Mouse (Mus musculus) thymus, adult 2 months (tissue): ENCODE data around the gene Mks1. TPM values are rescaled to one million over a fixed set of nuclear protein-coding genes. Genes with fewer than 3 reads are reported as not detected.
A peak's percentile ranks its signal among the peaks of the same experiment; 100 is the strongest.

Experiments
- DNase-seq: peaks from one replicate; pipeline ENCODE4 v3.0.0; 2021
- H3K27ac ChIP-seq: fragments of 200-500 bp; 2 replicates; pipeline ENCODE4 v1.5.1; 2012; ENCODE audit warnings: low read length, control low read depth; ENCODE audit not compliant: control insufficient read depth, insufficient read depth
- H3K27me3 ChIP-seq: fragments of 200-500 bp; 2 replicates; pipeline ENCODE4 v1.6.1; 2012; ENCODE audit warnings: mild to moderate bottlenecking, low read length, moderate library complexity, mixed read lengths; ENCODE audit not compliant: control insufficient read depth, insufficient read depth
- H3K36me3 ChIP-seq: fragments of 200-500 bp; 2 replicates; pipeline ENCODE4 v1.6.1; 2012; ENCODE audit warnings: mild to moderate bottlenecking, low read length, moderate library complexity; ENCODE audit not compliant: control insufficient read depth, insufficient read depth
- H3K4me1 ChIP-seq: fragments of 200-500 bp; replicated peaks from 2 replicates; pipeline ENCODE4 v1.6.1; 2012; ENCODE audit warnings: low read length; ENCODE audit not compliant: control insufficient read depth, insufficient read depth
- H3K4me3 ChIP-seq: fragments of 200-500 bp; 2 replicates; pipeline ENCODE4 v1.5.1; 2012; ENCODE audit warnings: mild to moderate bottlenecking, low read length, control low read depth, moderate library complexity; ENCODE audit not compliant: control insufficient read depth, insufficient read depth
- CTCF ChIP-seq: fragments of 200-500 bp; IDR thresholded peaks from 2 replicates; pipeline ENCODE4 v1.5.1; 2012; ENCODE audit warnings: mild to moderate bottlenecking, control low read depth, low read length, moderate library complexity, borderline replicate concordance; ENCODE audit not compliant: control insufficient read depth, poor library complexity, insufficient read depth; ENCODE audit errors: extremely low read depth
- POLR2A ChIP-seq: fragments of 200-500 bp; IDR thresholded peaks from 2 replicates; pipeline ENCODE4 v1.6.1; 2012; ENCODE audit warnings: mild to moderate bottlenecking, low read length, control low read depth, moderate library complexity; ENCODE audit not compliant: control insufficient read depth, poor library complexity, insufficient read depth; ENCODE audit errors: extremely low read depth
- WGBS: fragments of 180-500 bp; shearing (Covaris S2); methylation state at CpG from one replicate; pipeline ENCODE4 v1.1.7; 2018; 5-methylcytosine and 5-hydroxymethylcytosine counted together
- polyA plus RNA-seq: library from polyadenylated mRNA; depleted of rRNA; stranded (reverse); fragments of >200 nt; gene quantifications from 2 replicates; pipeline ENCODE4 v1.2.3, GENCODE M21; 2012; rRNA removed

Mks1 gene
- 11.8 and 12.4 TPM in 2 replicates for polyA plus RNA-seq

- peak; percentile 92 for DNase-seq
- Histone ChIP-seq H3K4me1 (peaks cover 5% of the 10 kb centered on the region), H3K27me3 (no peaks in the 10 kb centered on the region), H3K27ac (no peak within 1 kb of the TSS), H3K36me3 (no peaks in the 10 kb centered on the region), H3K4me3 (peak within 1 kb of the TSS; percentile 71)
- TF ChIP-seq POLR2A (peak; percentile 58; the same call in 1 of the 2 replicates), CTCF (0 out of 2 replicates have a peak, but pooled peaks have one; percentile 40)
- 3% methylated on average over 40 of the region's 40 CpGs for WGBS
These were observed at the start of gene Mks1 for GRCm38 (mm10) chr11:87852690-87853596. Gene Mks1 (plus strand): TSS chr11:87853215.

- DNase-seq = peak; percentile 46
- no peaks in the 10 kb centered on the region for H3K27me3 ChIP-seq
- WGBS = 92% methylated on average over 1 of the region's 1 CpGs
These were observed 47.6 kb upstream of the Mks1 start for GRCm38 (mm10) chr11:87805448-87805847.

GRCm38 (mm10) chr11:87807433-87807832 is 45.6 kb upstream of the Mks1 start:
- H3K27me3 ChIP-seq = no peaks in the 10 kb centered on the region
- no peak overlapping the region for H3K27ac ChIP-seq
- DNase-seq = no peak
- no peak overlapping the region for H3K4me3 ChIP-seq
- TF ChIP-seq POLR2A (no peak), CTCF (no peak)
- H3K36me3 ChIP-seq = no peaks in the 10 kb centered on the region
- peaks cover 4% of the 10 kb centered on the region for H3K4me1 ChIP-seq
- 92% methylated on average over 6 of the region's 6 CpGs for WGBS

More at GRCm38 (mm10) chr11:87805448-87805847, 47.6 kb upstream of the Mks1 start:
- H3K4me3 ChIP-seq = no peak overlapping the region
- H3K27ac ChIP-seq = no peak overlapping the region
- TF ChIP-seq POLR2A (no peak), CTCF (no peak)
- no peaks in the 10 kb centered on the region for H3K36me3 ChIP-seq
- H3K4me1 ChIP-seq = peaks cover 4% of the 10 kb centered on the region

GRCm38 (mm10) chr11:87808236-87808635 is 44.8 kb upstream of the Mks1 start:
- H3K27me3 ChIP-seq = no peaks in the 10 kb centered on the region
- peaks cover 4% of the 10 kb centered on the region for H3K4me1 ChIP-seq
- no peak overlapping the region for H3K4me3 ChIP-seq
- TF ChIP-seq CTCF (no peak), POLR2A (no peak)
- 16% methylated on average over 7 of the region's 7 CpGs for WGBS
- H3K36me3 ChIP-seq = no peaks in the 10 kb centered on the region
- peak; percentile 10 for DNase-seq
- no peak overlapping the region for H3K27ac ChIP-seq

DNA sequence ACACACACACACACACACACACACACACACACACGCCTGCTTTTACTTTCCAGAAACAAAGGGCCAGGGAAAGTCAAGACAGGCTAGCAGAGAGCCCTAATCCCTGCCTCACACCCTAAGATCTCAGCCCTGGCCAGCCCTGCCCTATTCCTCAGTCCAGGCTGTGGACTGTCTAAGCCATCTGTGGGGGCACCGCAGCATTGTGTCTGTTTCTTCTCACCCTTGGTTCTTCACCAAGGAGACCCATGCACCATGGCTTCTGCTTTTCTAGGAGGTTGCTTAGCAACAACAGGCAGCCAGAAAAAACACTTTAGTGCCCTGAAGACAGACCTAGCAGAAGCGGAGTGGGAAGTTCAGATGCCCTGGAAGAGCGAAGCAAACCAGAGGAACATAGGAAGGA is 41.6 kb upstream of the Mks1 start:
- no peak for DNase-seq
- H3K4me3 ChIP-seq = no peak overlapping the region
- H3K36me3 ChIP-seq = no peaks in the 10 kb centered on the region
- H3K4me1 ChIP-seq = peaks cover 4% of the 10 kb centered on the region
- WGBS = 31% methylated on average over 4 of the region's 4 CpGs
- H3K27me3 ChIP-seq = no peaks in the 10 kb centered on the region
- TF ChIP-seq POLR2A = no peak
- H3K27ac ChIP-seq = no peak overlapping the region

- Histone ChIP-seq H3K27me3 (no peaks in the 10 kb centered on the region), H3K36me3 (no peaks in the 10 kb centered on the region), H3K4me1 (peaks cover 5% of the 10 kb centered on the region; the same call in 1 of the 2 replicates), H3K4me3 (no peak overlapping the region), H3K27ac (no peak overlapping the region)
- 77% methylated on average over 8 of the region's 8 CpGs for WGBS
- TF ChIP-seq POLR2A (no peak), CTCF (no peak)
- no peak for DNase-seq
These were observed 38.2 kb upstream of the Mks1 start for GRCm38 (mm10) chr11:87814831-87815230.
